Mouse (Mus musculus) CD4-positive, CD25-positive, alpha-beta regulatory T cell, adult 2 months (primary cell): ENCODE data around the gene Cttn.

ENCODE experiments used
- DNase-seq: peaks from one replicate; pipeline ENCODE4 v3.0.0-alpha.2; 2012; ENCODE audit warnings: low read depth, low spot score

Gene Cttn

GRCm38 (mm10) chr7:144470545-144471059 lies at the start of gene Cttn:
Gene Cttn, minus strand, starts transcription at chr7:144471009.
- peak; percentile 32 for DNase-seq

- DNase-seq = no peak
These were observed 49.0 kb upstream of the Cttn start for GRCm38 (mm10) chr7:144519852-144520251.

DNA sequence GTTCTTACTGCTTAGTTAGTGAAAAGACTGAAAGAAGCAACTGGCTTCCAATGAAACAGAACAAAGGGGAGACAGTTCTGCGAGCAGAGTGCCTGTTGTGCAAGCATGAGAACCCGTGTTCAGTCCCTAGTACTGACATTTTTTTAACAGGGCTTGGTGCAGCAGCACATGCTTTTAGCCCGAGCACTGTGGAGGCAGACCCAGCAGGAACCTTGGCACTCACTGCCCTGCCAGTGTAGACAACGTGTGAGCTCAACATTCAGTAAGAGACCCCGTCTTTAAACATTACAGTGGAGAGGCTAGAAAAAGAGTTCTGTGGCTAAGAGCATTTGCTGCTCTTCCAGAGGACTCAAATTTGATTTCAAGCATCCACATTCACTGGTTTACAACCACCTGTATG lies 45.9 kb upstream of the Cttn start:
- no peak for DNase-seq

DNA sequence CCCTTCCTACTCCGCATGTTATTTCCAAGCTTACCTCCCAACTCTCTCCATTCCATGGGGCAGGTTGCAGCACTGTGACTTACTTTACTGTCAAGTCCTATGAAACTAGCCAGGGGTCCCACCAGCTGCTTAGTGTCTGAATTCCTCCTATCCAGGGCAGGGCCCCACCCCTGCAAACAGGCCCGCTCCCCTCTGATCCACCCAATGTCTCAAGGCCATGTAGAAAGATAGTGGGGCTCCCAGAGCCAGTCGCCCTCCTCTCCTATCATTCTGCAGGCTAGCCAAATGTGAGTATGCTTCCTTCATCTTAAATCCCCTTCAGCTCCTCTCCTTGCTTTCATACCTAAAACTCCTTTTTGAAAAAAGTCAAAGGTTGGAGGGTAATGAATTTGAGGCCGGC lies 38.3 kb upstream of the Cttn start:
- DNase-seq = no peak

GRCm38 (mm10) chr7:144506807-144507206 lies 36.0 kb upstream of the Cttn start:
- no peak for DNase-seq

DNA sequence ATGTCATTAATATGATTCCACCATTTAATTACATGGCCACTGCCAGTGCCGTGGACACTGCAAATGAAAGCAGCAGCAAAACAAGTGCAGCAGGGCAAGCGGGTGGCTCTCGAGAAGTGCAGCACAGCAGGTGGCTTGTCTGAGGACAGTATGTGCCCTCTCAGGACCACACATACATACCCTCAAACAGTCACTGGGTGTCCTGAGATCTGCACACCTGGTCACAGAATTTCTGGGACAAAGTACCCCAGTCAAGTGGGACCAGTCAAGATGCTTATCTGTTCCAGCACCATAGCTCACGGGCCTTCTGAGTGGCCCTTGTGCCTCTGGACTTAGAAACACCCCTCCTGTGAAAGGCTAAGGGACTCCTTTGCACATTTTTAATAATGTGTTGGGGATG lies 33.1 kb upstream of the Cttn start:
- DNase-seq = no peak

- DNase-seq = no peak
These were observed 22.1 kb upstream of the Cttn start for GRCm38 (mm10) chr7:144492931-144493330.

DNA sequence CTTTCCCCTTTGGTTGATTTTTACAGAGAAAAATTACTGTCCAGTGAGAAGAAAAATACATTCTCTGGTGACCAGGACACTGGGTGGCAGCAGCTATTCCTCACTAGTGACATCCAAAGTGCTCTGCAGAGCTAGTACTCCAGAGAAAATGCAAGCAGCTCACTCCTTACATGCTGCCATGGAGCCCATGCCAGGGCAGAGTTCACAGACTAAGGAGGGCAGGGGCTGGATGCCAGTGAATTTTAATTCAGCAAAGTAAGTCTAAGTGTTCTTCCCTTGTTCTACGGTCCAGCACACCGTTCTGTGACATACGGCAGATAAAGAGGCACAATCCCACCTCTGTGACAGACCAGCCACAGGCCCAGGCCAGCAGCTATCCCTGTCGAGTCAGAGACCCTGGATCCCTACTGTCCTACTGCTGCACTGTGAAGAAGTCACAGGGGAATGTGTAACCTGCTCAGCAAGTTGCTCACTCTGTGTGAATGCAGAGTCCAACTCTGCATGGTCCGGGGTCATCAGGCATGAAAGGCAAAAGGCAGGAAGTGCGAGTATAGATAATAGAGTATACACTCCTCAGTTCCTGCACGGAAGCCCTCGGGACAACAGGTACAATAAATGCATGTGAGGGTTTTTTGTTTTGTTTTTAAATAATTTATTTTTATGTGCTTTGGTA lies 19.5 kb upstream of the Cttn start:
- no peak for DNase-seq

DNA sequence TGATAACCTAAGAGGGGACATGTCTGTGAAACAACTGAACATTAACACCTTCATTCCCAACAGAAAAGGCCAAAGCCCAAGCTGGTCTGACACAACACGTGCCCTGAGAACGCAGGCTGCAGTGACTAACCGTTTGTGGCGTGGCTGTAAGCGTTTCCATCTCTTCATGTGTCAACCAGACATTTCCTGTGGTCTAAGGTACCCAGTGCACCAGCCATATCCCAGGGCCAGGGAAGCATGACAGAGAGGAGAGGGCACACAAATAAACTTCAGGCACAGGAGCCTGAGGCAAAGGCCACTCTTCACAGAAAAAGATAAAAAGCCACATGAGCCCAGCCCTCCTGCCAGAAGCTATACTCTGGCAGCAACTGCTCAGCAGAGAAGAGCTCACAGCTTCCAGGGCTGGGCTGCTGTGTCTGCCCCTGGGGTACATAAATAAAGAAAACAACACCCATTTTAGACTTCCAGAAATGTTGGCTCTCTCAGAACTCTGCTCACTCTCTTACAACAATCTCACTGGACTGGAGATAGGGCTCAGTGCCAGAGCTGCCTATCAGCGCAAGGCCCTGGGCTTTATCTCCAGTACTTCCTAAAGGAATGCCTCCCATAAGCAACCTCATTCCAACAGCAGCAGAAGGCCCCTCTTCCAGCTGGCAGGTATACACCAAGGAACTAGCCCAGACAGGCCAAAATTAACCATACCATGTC lies 18.4 kb upstream of the Cttn start:
- no peak for DNase-seq

GRCm38 (mm10) chr7:144480314-144480713 lies 9.5 kb upstream of the Cttn start:
- no peak for DNase-seq

DNA sequence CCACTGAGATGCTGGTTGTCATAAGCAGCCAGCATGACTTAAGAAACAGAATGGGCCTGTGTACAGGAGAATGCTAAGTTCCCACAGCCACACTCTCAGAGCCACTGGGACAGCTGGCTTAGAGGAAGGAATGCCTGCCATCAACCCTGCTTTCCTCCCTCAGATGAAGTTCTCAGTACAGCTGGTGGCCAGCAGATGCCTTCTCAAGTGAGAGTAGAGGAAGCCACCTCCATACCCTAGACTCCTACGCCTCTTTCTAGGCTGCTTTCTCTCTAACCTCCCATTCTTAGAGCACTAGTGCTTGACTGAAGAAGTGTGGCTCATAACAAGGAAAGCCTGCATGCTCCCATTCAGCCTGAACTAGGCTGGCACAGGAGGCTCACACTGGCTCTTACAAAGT lies 8.8 kb upstream of the Cttn start:
- no peak for DNase-seq

- DNase-seq = no peak
These were observed 4.9 kb upstream of the Cttn start for GRCm38 (mm10) chr7:144475741-144476140.

DNA sequence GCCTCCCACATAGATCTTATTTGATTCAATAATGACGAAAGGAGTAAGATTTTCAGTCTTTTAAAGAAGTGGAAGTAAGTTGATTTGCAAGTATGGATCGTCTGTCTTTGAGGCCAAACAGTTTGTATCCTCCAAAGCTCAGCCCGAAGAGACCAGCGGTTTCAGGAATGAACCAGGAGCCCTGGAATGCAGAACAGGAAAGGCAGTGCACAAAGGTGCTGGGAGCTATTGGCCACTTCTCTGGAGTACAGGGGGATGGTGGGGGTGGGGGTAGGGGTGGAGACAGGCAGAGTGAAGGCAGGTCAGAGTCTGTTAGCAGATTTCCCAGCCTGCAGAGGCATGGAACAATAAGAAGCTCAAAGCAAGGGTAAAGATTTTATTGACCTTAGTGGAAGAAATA lies 2.7 kb upstream of the Cttn start:
- DNase-seq = no peak

DNA sequence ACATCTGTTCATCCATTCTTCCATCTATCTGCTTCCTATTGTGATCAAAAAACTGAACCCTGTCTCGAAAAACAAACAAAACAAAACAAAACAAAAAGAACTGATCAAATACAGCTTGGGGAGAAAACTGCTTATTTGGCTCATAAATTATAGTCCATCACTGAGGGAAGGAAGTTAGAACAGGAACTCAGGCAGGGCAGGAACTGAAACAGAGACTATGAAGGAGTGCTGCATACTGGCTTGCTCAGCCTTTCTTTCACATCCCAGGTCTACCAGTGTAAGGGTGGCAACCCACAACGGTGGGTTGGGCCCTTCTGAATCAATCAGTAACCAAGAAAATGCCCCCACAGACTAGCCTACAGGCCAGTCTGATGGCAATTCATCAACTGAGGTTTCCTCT lies 294 bp upstream of the Cttn start:
- no peak for DNase-seq

DNA sequence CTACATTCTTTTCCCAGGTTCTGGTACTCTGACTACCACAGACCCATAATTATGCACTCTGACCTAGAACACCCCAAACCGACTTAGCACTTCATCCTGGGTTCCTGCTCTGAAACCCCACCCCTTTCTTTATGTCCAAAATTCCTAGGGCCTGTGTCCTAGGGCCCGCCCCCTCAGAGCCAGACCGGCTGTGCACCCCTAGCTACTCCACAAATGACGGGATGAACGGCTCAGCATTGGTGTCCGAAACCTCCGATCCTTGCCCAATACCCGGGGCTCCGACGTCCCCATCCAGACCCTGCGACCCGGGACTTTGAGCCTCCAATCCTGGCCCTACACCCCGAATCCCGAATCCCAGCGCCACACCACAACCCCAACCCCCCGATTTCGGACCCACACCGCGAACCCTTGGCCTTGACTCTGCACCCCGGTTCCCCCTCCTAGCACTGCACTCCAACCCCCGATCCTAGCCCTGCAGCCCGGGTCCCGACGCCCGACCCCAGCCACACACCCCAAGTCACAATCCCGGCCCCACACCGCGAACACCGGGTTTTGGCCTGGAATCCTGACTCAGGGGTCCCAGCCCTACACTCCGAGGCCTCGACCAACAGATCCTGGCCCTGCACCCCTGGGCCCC lies 783 bp downstream of the Cttn start:
- no peak for DNase-seq

- no peak for DNase-seq
These were observed 1.6 kb downstream of the Cttn start for GRCm38 (mm10) chr7:144469181-144469641.

DNA sequence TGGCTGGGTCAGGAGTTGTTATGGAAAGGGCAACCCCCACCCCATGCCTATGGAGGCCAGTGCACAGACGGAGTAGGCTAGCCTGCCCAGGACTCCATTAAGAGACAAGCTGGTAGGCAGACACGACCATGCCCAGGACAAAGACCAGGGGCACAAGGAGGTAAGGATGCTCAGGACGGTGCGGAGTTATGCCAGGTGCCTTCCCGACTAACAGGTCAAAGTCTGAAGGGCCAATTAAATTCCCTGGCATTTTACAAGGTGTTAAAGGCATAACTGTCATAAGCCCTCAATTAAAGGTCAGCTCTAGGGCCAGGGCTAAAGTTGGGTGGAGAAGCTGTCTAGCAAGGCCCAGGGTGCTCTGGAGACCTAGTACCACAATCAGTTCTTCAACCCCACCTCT lies 2.1 kb downstream of the Cttn start:
- DNase-seq = no peak

- no peak for DNase-seq
These were observed 8.2 kb downstream of the Cttn start for GRCm38 (mm10) chr7:144462577-144462976.

DNA sequence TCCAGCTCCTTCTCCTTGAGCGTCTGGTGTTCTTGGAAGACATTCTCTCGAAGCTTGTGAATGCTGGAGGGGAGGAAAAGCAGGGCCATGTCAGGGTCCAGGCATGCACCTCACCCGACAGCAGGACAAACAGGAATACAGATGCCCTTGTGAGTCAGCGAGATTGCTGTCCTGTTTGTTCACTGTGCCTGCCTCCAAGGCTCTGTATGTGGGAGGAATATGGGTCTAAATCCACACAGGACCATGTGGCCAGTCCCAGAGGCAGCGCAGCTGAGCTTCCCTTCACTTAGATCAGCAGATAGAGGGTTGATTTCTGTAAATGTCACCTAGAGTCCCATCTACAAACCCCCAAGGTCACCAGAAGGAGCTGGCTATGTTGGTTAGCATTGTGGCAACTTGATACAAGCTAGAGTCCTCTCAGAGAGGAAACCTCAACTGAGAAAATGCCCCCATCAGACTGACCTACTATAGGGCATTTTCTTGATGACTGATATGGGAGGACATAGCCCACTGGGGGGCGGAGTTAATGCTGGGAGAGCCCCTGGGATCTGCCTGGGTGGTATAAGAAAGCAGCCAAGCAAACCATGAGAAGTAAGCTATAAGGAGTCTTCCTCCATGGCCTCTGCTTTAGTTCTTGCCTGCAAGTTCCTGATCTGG lies 9.4 kb downstream of the Cttn start:
- no peak for DNase-seq

GRCm38 (mm10) chr7:144458881-144459280 lies 11.9 kb downstream of the Cttn start:
- no peak for DNase-seq

GRCm38 (mm10) chr7:144450661-144451060 lies 20.1 kb downstream of the Cttn start:
- no peak for DNase-seq
